Mouse (Mus musculus) midbrain, embryonic 11.5 days (tissue): ENCODE measurements around the gene Uchl4. TPM values are rescaled to one million over a fixed set of nuclear protein-coding genes. Genes with fewer than 3 reads are reported as not detected.

Experiments used
- ATAC-seq: fragments of 200-750 bp; cut with Nextera tagmentation; 2 replicates; pipeline ENCODE4 v1.8.0; 2017; ENCODE audit warnings: moderate TSS enrichment, moderate library complexity; ENCODE audit not compliant: low FRiP score
- DNase-seq: peaks from one replicate; pipeline ENCODE4 v3.0.0; 2015; ENCODE audit warnings: low spot score; ENCODE audit errors: missing footprints
- H3K27ac ChIP-seq: fragments of 300-500 bp; sonication (generic); 2 replicates; pipeline ENCODE4 v1.5.1; 2014; ENCODE audit warnings: low read depth, low read length
- H3K27me3 ChIP-seq: fragments of 300-500 bp; sonication (generic); 2 replicates; pipeline ENCODE4 v1.6.1; 2014; ENCODE audit warnings: mild to moderate bottlenecking, low read length, moderate library complexity, mixed read lengths; ENCODE audit not compliant: control insufficient read depth, insufficient read depth
- H3K36me3 ChIP-seq: fragments of 300-500 bp; sonication (generic); 2 replicates; pipeline ENCODE4 v1.6.1; 2014; ENCODE audit warnings: mild to moderate bottlenecking, low read length, moderate library complexity, mixed read lengths; ENCODE audit not compliant: control insufficient read depth, insufficient read depth
- H3K4me1 ChIP-seq: fragments of 300-500 bp; sonication (generic); 2 replicates; pipeline ENCODE4 v1.6.1; 2014; ENCODE audit warnings: low read length; ENCODE audit not compliant: control insufficient read depth, insufficient read depth
- H3K4me2 ChIP-seq: fragments of 300-500 bp; sonication (generic); 2 replicates; pipeline ENCODE4 v1.6.1; 2014; ENCODE audit warnings: mild to moderate bottlenecking, moderate library complexity
- H3K4me3 ChIP-seq: fragments of 300-500 bp; sonication (generic); 2 replicates; pipeline ENCODE4 v1.5.1; 2014; ENCODE audit warnings: low read depth, low read length
- H3K9ac ChIP-seq: fragments of 300-500 bp; sonication (generic); 2 replicates; pipeline ENCODE4 v1.6.1; 2014; ENCODE audit warnings: low read length
- H3K9me3 ChIP-seq: fragments of 300-500 bp; sonication (generic); 2 replicates; pipeline ENCODE4 v1.6.1; 2016; ENCODE audit warnings: low read length; ENCODE audit not compliant: control insufficient read depth
- WGBS: fragments of 180-500 bp; shearing (Covaris S2); extraction: QIAGEN DNeasy Blood & Tissue Kit; methylation state at CpG from one replicate; pipeline ENCODE4 v1.1.7; 2014; 5-methylcytosine and 5-hydroxymethylcytosine counted together
- polyA plus RNA-seq: library from polyadenylated mRNA; unstranded; fragments of >200 nt; fragmentation: Nextera tagmentation; extraction: Ambion mirVana; gene quantifications from 2 replicates; pipeline ENCODE4 v1.2.1, GENCODE M21; 2014

Gene Uchl4
- polyA plus RNA-seq, 1 experiment from 2014 or later, result 2.6 TPM

DNA sequence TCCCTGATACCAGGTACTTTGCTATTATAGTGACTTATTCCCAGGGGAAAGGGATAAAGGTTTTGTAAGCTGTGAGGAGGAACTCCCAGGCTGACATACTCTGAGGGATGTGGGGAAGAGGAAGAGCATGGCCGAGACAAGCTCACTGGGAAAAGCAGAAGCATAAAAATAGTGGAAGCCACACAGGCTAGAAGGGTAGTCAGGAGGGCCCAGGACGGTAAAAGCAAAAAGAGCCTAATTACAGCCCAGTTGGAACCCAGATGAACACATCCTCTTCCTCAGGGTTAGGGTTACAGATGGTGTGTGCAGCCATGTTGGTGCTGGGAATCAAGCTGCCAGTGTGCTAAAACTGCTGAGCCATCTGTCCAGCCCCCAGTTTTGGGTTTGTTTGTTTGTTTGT, 12.9 kb upstream of the Uchl4 start:
- Histone ChIP-seq H3K4me3 (no peak overlapping the region), H3K9ac (no peak overlapping the region), H3K4me2 (no peak overlapping the region), H3K9me3 (no peaks in the 10 kb centered on the region), H3K27ac (no peak overlapping the region), H3K4me1 (0 out of 2 replicates have a peak, but pooled peaks cover 2% of the 10 kb centered on the region), H3K27me3 (no peaks in the 10 kb centered on the region), H3K36me3 (no peaks in the 10 kb centered on the region)
- 78% methylated on average over 2 of the region's 2 CpGs for WGBS
- ATAC-seq (no peak), DNase-seq (peak; percentile 45)

DNA sequence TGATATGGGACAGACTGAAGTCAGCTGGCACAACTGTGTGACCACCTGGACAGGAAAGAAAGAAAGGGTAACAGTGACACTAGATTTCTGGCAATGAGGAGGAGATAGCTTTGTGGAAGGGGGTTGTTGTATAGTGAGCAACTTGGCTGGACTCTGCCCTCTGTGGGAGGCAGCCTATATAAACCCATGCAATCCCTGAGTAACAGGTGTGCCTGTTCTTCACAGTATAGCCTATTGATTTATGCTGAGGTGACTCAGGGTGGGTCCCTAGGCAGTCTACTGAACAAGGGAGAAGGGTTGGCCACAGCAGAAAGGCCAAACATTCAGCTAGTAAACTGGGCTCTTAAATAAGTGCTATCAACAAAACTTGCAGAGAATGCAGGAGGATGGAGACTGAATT, 9.2 kb upstream of the Uchl4 start:
- DNase-seq, result peak; percentile 49
- no peak overlapping the region for H3K27ac ChIP-seq
- H3K4me1 ChIP-seq, result no peaks in the 10 kb centered on the region

DNA sequence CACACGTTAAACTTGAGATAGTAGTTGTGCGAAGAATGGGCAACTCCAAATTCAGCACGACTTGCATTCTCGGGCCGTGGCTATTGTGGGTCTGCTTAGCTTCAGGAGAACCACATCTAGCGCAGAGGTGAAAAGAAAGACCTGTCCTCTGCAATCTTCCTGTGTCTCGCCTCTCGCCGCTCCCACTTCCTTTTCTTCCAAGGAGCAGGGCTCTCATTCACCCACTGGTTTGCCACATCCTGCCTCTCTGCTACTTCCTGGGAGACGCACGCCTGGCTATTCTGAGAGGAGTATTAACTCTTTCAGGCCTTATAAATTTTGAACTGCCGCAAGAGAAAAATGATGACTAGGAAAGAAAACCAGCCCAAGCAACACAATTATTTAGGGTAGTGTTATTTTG, 7.3 kb upstream of the Uchl4 start:
- no peak overlapping the region for H3K27ac ChIP-seq
- ATAC-seq (no peak), DNase-seq (no peak)
- no peaks in the 10 kb centered on the region for H3K27me3 ChIP-seq
- no peaks in the 10 kb centered on the region for H3K36me3 ChIP-seq
- H3K9ac ChIP-seq, result no peak overlapping the region
- no peak overlapping the region for H3K4me3 ChIP-seq
- H3K4me1 ChIP-seq, result no peaks in the 10 kb centered on the region
- H3K4me2 ChIP-seq, result no peak overlapping the region
- WGBS, result 90% methylated on average over 12 of the region's 12 CpGs
- H3K9me3 ChIP-seq, result no peaks in the 10 kb centered on the region

More for the DNA sequence above, 9.2 kb upstream of the Uchl4 start:
- Histone ChIP-seq H3K36me3 (no peaks in the 10 kb centered on the region), H3K27me3 (no peaks in the 10 kb centered on the region), H3K4me2 (no peak overlapping the region), H3K9me3 (no peaks in the 10 kb centered on the region), H3K9ac (no peak overlapping the region), H3K4me3 (no peak overlapping the region)
- no peak for ATAC-seq

DNA sequence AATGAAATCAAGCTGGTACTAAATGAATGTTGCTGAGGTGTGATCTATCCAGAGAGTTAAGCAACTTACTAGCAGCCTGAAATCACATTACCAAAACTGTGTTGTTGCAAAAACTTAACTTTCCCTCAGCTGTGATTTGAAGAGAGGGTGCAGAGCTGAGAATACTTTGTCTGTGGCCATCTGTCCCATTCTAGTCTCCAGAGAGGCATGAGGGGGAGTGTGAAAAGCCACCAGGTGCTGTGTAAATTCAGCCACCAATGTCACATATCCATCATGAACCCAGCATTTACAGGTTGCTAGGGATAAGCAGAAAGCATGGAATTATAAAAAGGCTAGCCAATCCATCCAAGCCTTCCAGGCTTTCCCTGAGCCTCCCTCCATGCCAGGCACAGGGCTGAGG, 6.0 kb upstream of the Uchl4 start:
- H3K27me3 ChIP-seq, result no peaks in the 10 kb centered on the region
- ATAC-seq, result no peak
- H3K4me2 ChIP-seq, result no peak overlapping the region
- DNase-seq, result no peak
- no peaks in the 10 kb centered on the region for H3K9me3 ChIP-seq
- H3K4me3 ChIP-seq, result no peak overlapping the region
- H3K9ac ChIP-seq, result peak overlapping the region; percentile 20; the same call in 1 of the 2 replicates
- H3K27ac ChIP-seq, result no peak overlapping the region
- no peaks in the 10 kb centered on the region for H3K4me1 ChIP-seq
- H3K36me3 ChIP-seq, result no peaks in the 10 kb centered on the region

DNA sequence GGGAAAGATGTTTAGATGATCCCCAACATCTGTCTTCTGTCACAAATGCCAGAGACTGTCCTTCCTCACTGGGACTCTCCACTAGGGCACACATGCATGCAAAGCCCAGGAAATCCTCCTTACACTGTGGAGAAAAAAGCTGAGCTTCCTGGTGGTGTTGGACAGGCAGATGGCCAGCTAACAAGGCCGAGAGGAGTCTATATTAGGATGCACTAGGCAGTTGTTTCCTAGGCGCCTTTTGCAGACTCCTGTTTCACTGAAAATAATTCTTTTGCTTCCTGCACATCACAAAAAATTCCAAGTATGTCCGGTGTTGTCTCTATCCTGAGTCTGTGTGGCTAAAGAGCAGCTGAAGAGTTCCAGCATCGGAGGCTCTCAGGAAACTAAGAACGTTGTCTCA, 3.8 kb upstream of the Uchl4 start:
- no peak overlapping the region for H3K9ac ChIP-seq
- no peak overlapping the region for H3K4me2 ChIP-seq
- H3K4me1 ChIP-seq, result no peaks in the 10 kb centered on the region
- peak; percentile 76 for DNase-seq
- no peaks in the 10 kb centered on the region for H3K9me3 ChIP-seq
- no peak overlapping the region for H3K27ac ChIP-seq
- 0 out of 2 replicates have a peak, but pooled peaks cover 2% of the 10 kb centered on the region for H3K36me3 ChIP-seq
- no peak overlapping the region for H3K4me3 ChIP-seq
- WGBS, result 82% methylated on average over 5 of the region's 5 CpGs
- ATAC-seq, result no peak
- no peaks in the 10 kb centered on the region for H3K27me3 ChIP-seq

DNA sequence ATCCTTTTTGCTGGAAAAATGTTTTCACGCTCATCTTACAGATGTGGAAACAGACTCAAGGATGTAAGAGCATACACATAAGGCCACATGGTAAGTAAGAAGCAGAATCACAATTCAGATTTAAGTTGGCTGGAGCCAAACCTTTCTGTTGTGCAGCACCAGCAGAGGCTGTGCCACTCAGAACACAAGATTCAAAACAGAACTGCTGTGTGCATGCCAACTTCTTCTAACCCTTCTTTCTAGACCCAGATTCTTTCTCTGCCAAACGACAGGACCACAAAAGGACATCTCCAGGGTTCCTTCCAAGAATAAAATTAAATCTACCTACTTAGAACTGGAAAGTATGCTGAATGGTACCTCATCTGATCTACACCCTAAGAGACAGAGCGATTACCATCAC, 3.3 kb upstream of the Uchl4 start:
- DNase-seq (peak; percentile 12), ATAC-seq (no peak)
- no peaks in the 10 kb centered on the region for H3K9me3 ChIP-seq
- no peak overlapping the region for H3K4me3 ChIP-seq
- 0 out of 2 replicates have a peak, but pooled peaks cover 2% of the 10 kb centered on the region for H3K36me3 ChIP-seq
- H3K27me3 ChIP-seq, result no peaks in the 10 kb centered on the region
- no peaks in the 10 kb centered on the region for H3K4me1 ChIP-seq
- no peak overlapping the region for H3K4me2 ChIP-seq
- no peak overlapping the region for H3K9ac ChIP-seq
- WGBS, result 88% methylated on average over 3 of the region's 3 CpGs
- no peak overlapping the region for H3K27ac ChIP-seq

DNA sequence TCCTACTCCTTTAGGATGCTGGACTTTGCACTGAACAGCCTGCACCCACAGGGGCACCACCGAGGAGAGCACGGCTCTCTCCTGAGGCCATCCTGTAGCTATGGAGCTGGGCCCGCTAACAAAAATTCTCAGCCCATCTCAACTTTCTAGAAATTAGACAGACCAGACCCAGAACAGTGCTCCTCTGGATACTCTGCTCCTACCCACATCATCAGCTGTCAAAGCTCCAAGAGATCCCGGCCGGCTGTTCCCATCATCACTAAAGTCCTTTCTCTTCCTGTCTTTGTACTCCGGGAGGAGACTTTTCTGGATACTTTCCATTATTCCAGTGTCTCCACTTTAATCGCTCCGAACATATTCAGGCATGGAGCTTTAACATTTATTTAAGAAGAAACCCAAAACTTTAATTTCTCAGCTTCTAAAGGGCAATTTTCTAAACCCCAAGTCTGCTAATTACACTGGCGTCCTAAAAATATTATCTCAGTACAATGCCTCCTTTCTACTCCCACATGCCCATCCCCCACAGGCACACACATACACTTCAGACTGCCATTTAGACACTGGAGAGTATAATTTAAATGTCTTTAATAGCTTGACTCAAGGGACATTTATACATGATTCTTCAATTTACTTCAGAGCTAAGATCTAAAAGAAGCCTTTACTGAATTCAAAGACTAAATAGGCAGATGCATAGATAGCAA, 2.6 kb upstream of the Uchl4 start:
- H3K4me2 ChIP-seq, result no peak overlapping the region
- no peak overlapping the region for H3K9ac ChIP-seq
- H3K9me3 ChIP-seq, result no peaks in the 10 kb centered on the region
- peak; percentile 62 for DNase-seq
- no peak overlapping the region for H3K27ac ChIP-seq
- no peak for ATAC-seq
- H3K27me3 ChIP-seq, result no peaks in the 10 kb centered on the region
- H3K4me3 ChIP-seq, result no peak overlapping the region
- no peaks in the 10 kb centered on the region for H3K4me1 ChIP-seq
- 86% methylated on average over 9 of the region's 9 CpGs for WGBS
- 0 out of 2 replicates have a peak, but pooled peaks cover 2% of the 10 kb centered on the region for H3K36me3 ChIP-seq

DNA sequence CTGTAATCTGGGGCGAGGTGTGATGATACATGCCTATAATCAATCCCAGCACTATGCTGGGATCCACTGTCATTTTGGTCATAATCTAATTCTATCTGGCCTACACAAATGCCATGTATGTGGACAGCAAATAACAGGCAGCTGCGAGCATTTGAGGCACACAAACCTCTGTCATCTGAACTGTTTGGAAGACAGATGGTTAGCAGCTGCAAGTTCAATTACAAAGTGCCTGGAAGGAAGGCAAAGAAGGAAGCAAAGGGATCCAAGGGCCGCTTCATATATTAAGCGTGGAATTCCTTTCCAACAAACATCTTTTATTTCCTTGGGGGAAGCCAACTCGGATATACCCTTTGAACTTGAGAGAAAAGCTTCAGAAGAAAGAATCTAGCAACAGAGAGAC, 1.3 kb upstream of the Uchl4 start:
- Histone ChIP-seq H3K27me3 (no peaks in the 10 kb centered on the region), H3K4me3 (no peak overlapping the region), H3K4me1 (no peaks in the 10 kb centered on the region), H3K9me3 (no peaks in the 10 kb centered on the region), H3K9ac (no peak overlapping the region), H3K27ac (no peak overlapping the region), H3K36me3 (0 out of 2 replicates have a peak, but pooled peaks cover 2% of the 10 kb centered on the region), H3K4me2 (no peak overlapping the region)
- ATAC-seq, result no peak
- 69% methylated on average over 5 of the region's 5 CpGs for WGBS
- DNase-seq, result peak; percentile 72

DNA sequence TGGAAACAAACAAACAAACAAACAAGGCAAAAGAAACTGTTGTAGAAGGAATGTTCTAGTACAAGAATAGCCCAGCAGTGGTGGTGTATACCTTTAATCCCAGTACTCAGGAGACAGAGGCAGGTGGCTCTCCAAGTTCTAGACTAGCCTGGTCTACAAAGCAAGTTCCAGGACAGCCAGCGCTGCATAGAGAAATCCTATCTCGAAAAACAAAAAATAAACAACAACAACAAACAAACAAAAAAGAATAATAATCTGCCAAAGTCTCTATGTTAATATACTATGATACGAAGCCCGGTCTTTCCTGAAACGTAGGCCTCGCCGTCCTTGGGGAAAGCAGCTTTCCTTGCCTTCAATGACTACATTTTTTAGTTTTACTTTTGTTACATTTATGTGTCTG, 1.1 kb downstream of the Uchl4 start:
- ATAC-seq (no peak), DNase-seq (peak; percentile 68)
- Histone ChIP-seq H3K27ac (no peak overlapping the region), H3K4me3 (no peak overlapping the region), H3K4me2 (no peak overlapping the region), H3K4me1 (0 out of 2 replicates have a peak, but pooled peaks cover 3% of the 10 kb centered on the region), H3K9ac (no peak overlapping the region), H3K27me3 (no peaks in the 10 kb centered on the region), H3K36me3 (0 out of 2 replicates have a peak, but pooled peaks cover 2% of the 10 kb centered on the region), H3K9me3 (no peaks in the 10 kb centered on the region)
- WGBS, result 97% methylated on average over 7 of the region's 7 CpGs
